Mouse (Mus musculus): ENCODE results near the gene Aoc1. TPM values are rescaled to one million over a fixed set of nuclear protein-coding genes. Genes with fewer than 3 reads are reported as not detected.

The Aoc1 gene
- total and polyA plus RNA-seq, 2 experiments from 2014 or later = 0.11 to 0.42 TPM

DNA sequence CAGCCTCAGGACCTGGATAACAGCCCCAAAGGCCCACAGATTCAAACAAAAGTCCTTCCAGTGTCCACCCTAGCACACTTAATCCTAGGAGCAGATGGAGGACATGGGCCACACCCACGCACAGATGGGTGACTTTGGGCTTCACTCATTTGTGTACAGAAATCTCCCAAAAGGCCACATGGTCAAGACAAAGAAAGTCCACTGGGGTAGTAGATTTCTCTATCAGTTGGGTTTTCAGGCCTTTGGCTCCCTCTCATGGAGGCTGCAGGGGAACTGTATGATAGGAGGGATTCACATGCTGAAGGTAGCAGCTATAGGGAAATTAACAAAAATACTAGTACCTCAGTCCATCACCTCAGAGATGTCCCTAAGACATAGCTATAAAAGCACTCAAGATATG is 85.4 kb downstream of the Aoc1 start:
- Histone ChIP-seq H3K4me3 (ENCODE audit: low read length) (no peak overlapping the region), H3K4me1 (ENCODE audit: insufficient read depth, low read length) (no peaks in the 10 kb centered on the region), H3K9me3 (ENCODE audit: low read length) (no peaks in the 10 kb centered on the region), H3K4me2 (ENCODE audit: low read depth, low read length) (no peak overlapping the region), H3K27me3 (ENCODE audit: insufficient read depth, low read length) (no peaks in the 10 kb centered on the region), H3K36me3 (ENCODE audit: insufficient read depth, low read length) (no peaks in the 10 kb centered on the region), H3K9ac (replicated peaks; ENCODE audit: low read length) (no peak overlapping the region), H3K27ac (no peak overlapping the region)
- DNase-seq (ENCODE audit: low spot score) (peak; percentile 83), ATAC-seq (peak; percentile 80)
- TF ChIP-seq CTCF (IDR thresholded peaks at IDR 0.05; ENCODE audit: low read depth) = peak; percentile 80
- WGBS = 54% methylated on average over 1 of the region's 1 CpGs

Other genes starting within 250 kb of the Aoc1 start
- 53.3 and 54.9 TPM in 2 replicates for gene AI854703, start 246.1 kb upstream of the Aoc1 start, total RNA-seq (2014; rRNA removed)
- 29.3 and 30.2 TPM in 2 replicates for gene AI854703, start 246.1 kb upstream of the Aoc1 start, polyA plus RNA-seq (2015; fragmentation: Nextera tagmentation; extraction: Ambion mirVana)
- gene Gimap8, start 225.7 kb upstream of the Aoc1 start, total RNA-seq (2014; rRNA removed) = 0.72 and 1.3 TPM in 2 replicates
- gene Gimap8, start 225.7 kb upstream of the Aoc1 start, polyA plus RNA-seq (2015; fragmentation: Nextera tagmentation; extraction: Ambion mirVana) = 0.40 and 0.49 TPM in 2 replicates
- gene Gimap9, start 196.8 kb upstream of the Aoc1 start, total RNA-seq (2014; rRNA removed) = 2.1 and 2.4 TPM in 2 replicates
- 1.2 and 2.0 TPM in 2 replicates for gene Gimap9, start 196.8 kb upstream of the Aoc1 start, polyA plus RNA-seq (2015; fragmentation: Nextera tagmentation; extraction: Ambion mirVana)
- 0.78 and 1.6 TPM in 2 replicates for gene Gimap4, start 188.3 kb upstream of the Aoc1 start, total RNA-seq (2014; rRNA removed)
- 0.56 and 0.66 TPM in 2 replicates for gene Gimap4, start 188.3 kb upstream of the Aoc1 start, polyA plus RNA-seq (2015; fragmentation: Nextera tagmentation; extraction: Ambion mirVana)
- gene Gimap6, start 164.7 kb upstream of the Aoc1 start, total RNA-seq (2014; rRNA removed) = 3.5 and 5.7 TPM in 2 replicates
- gene Gimap6, start 164.7 kb upstream of the Aoc1 start, polyA plus RNA-seq (2015; fragmentation: Nextera tagmentation; extraction: Ambion mirVana) = 6.7 and 7.1 TPM in 2 replicates
- gene Gm28053, start 154.3 kb upstream of the Aoc1 start, total RNA-seq (2014; rRNA removed) = not detected in 2 replicates
- gene Gm28053, start 154.3 kb upstream of the Aoc1 start, polyA plus RNA-seq (2015; fragmentation: Nextera tagmentation; extraction: Ambion mirVana) = not detected in 2 replicates
- gene Gimap7, start 154.3 kb upstream of the Aoc1 start, total RNA-seq (2014; rRNA removed) = not detected in 2 replicates
- gene Gimap7, start 154.3 kb upstream of the Aoc1 start, polyA plus RNA-seq (2015; fragmentation: Nextera tagmentation; extraction: Ambion mirVana) = not detected in 2 replicates
- 4.1 and 4.5 TPM in 2 replicates for gene Gimap1, start 133.8 kb upstream of the Aoc1 start, total RNA-seq (2014; rRNA removed)
- 2.8 and 3.7 TPM in 2 replicates for gene Gimap1, start 133.8 kb upstream of the Aoc1 start, polyA plus RNA-seq (2015; fragmentation: Nextera tagmentation; extraction: Ambion mirVana)
- 0.68 and 5.1 TPM in 2 replicates for gene Gimap5, start 126.7 kb upstream of the Aoc1 start, total RNA-seq (2014; rRNA removed)
- 1.9 and 2.4 TPM in 2 replicates for gene Gimap5, start 126.7 kb upstream of the Aoc1 start, polyA plus RNA-seq (2015; fragmentation: Nextera tagmentation; extraction: Ambion mirVana)
- gene Gimap3, start 102.0 kb upstream of the Aoc1 start, total RNA-seq (2014; rRNA removed) = not detected in 2 replicates
- gene Gimap3, start 102.0 kb upstream of the Aoc1 start, polyA plus RNA-seq (2015; fragmentation: Nextera tagmentation; extraction: Ambion mirVana) = not detected in 2 replicates
- gene Tmem176a, start 32.0 kb upstream of the Aoc1 start, total RNA-seq (2014; rRNA removed) = 27.2 and 45.4 TPM in 2 replicates
- 35.8 and 40.1 TPM in 2 replicates for gene Tmem176a, start 32.0 kb upstream of the Aoc1 start, polyA plus RNA-seq (2015; fragmentation: Nextera tagmentation; extraction: Ambion mirVana)
- 81.9 and 108 TPM in 2 replicates for gene Tmem176b, start 31.4 kb upstream of the Aoc1 start, total RNA-seq (2014; rRNA removed)
- 148 and 152 TPM in 2 replicates for gene Tmem176b, start 31.4 kb upstream of the Aoc1 start, polyA plus RNA-seq (2015; fragmentation: Nextera tagmentation; extraction: Ambion mirVana)
- not detected in 2 replicates for gene 1600015I10Rik, start 57.0 kb downstream of the Aoc1 start, total RNA-seq (2014; rRNA removed)
- gene 1600015I10Rik, start 57.0 kb downstream of the Aoc1 start, polyA plus RNA-seq (2015; fragmentation: Nextera tagmentation; extraction: Ambion mirVana) = not detected in 2 replicates
- not detected in 2 replicates for gene Doxl2, start 102.1 kb downstream of the Aoc1 start, total RNA-seq (2014; rRNA removed)
- not detected in 2 replicates for gene Doxl2, start 102.1 kb downstream of the Aoc1 start, polyA plus RNA-seq (2015; fragmentation: Nextera tagmentation; extraction: Ambion mirVana)
- not detected in 2 replicates for gene Svs1, start 114.0 kb downstream of the Aoc1 start, total RNA-seq (2014; rRNA removed)
- not detected in 2 replicates for gene Svs1, start 114.0 kb downstream of the Aoc1 start, polyA plus RNA-seq (2015; fragmentation: Nextera tagmentation; extraction: Ambion mirVana)
- 0.29 and 0.89 TPM in 2 replicates for gene Gpnmb, start 163.7 kb downstream of the Aoc1 start, total RNA-seq (2014; rRNA removed)
- gene Gpnmb, start 163.7 kb downstream of the Aoc1 start, polyA plus RNA-seq (2015; fragmentation: Nextera tagmentation; extraction: Ambion mirVana) = 0.44 and 0.45 TPM in 2 replicates
- gene Malsu1, start 200.9 kb downstream of the Aoc1 start, total RNA-seq (2014; rRNA removed) = 19.9 and 53.1 TPM in 2 replicates
- 97.4 and 99.8 TPM in 2 replicates for gene Malsu1, start 200.9 kb downstream of the Aoc1 start, polyA plus RNA-seq (2015; fragmentation: Nextera tagmentation; extraction: Ambion mirVana)